Mouse (Mus musculus) hindbrain, embryonic 16.5 days (tissue): ENCODE data around the gene Fam129a. TPM values are rescaled to one million over a fixed set of nuclear protein-coding genes. Genes with fewer than 3 reads are reported as not detected.

Experiments used
- ATAC-seq: fragments of 200-750 bp; cut with Nextera tagmentation; 2 replicates; pipeline ENCODE4 v1.8.0; 2017; ENCODE audit warnings: moderate TSS enrichment, moderate library complexity
- H3K27ac ChIP-seq: fragments of 300-500 bp; sonication (generic); 2 replicates; pipeline ENCODE4 v1.5.1; 2014; ENCODE audit warnings: low read depth, mild to moderate bottlenecking, control low read depth, low read length, moderate library complexity
- H3K27me3 ChIP-seq: fragments of 300-500 bp; sonication (generic); replicated peaks from 2 replicates; pipeline ENCODE4 v1.6.1; 2014; ENCODE audit warnings: low read length; ENCODE audit not compliant: control insufficient read depth, insufficient read depth
- H3K36me3 ChIP-seq: fragments of 300-500 bp; sonication (generic); 2 replicates; pipeline ENCODE4 v1.6.1; 2014; ENCODE audit warnings: mild to moderate bottlenecking, low read length, moderate library complexity, mixed read lengths; ENCODE audit not compliant: control insufficient read depth, insufficient read depth
- H3K4me1 ChIP-seq: fragments of 300-500 bp; sonication (generic); 2 replicates; pipeline ENCODE4 v1.6.1; 2014; ENCODE audit warnings: low read depth, low read length; ENCODE audit not compliant: control insufficient read depth, insufficient read depth
- H3K4me2 ChIP-seq: fragments of 300-500 bp; sonication (generic); 2 replicates; pipeline ENCODE4 v1.6.1; 2014; ENCODE audit warnings: mild to moderate bottlenecking, low read length, control low read depth, moderate library complexity
- H3K4me3 ChIP-seq: fragments of 300-500 bp; sonication (generic); 2 replicates; pipeline ENCODE4 v1.5.1; 2014; ENCODE audit warnings: mild to moderate bottlenecking, low read length, control low read depth, moderate library complexity
- H3K9ac ChIP-seq: fragments of 300-500 bp; sonication (generic); 2 replicates; pipeline ENCODE4 v1.6.1; 2014; ENCODE audit warnings: low read depth, mild to moderate bottlenecking, control low read depth, low read length, moderate library complexity
- H3K9me3 ChIP-seq: fragments of 300-500 bp; sonication (generic); 2 replicates; pipeline ENCODE4 v1.6.1; 2014; ENCODE audit warnings: mild to moderate bottlenecking, low read length, moderate library complexity; ENCODE audit not compliant: control insufficient read depth
- WGBS: fragments of 180-500 bp; shearing (Covaris S2); extraction: QIAGEN DNeasy Blood & Tissue Kit; methylation state at CpG from one replicate; pipeline ENCODE4 v1.1.7; 2014; 5-methylcytosine and 5-hydroxymethylcytosine counted together
- polyA plus RNA-seq: library from polyadenylated mRNA; unstranded; fragments of >200 nt; fragmentation: Nextera tagmentation; extraction: Ambion mirVana; gene quantifications from 2 replicates; pipeline ENCODE4 v1.2.1, GENCODE M21; 2015

The Fam129a gene
- polyA plus RNA-seq, 1 experiment from 2014 or later: 0.88 TPM

- WGBS: 59% methylated on average over 11 of the region's 11 CpGs
- ATAC-seq: no peak
- no peak overlapping the region for H3K4me2 ChIP-seq
- no peaks in the 10 kb centered on the region for H3K36me3 ChIP-seq
- H3K9ac ChIP-seq: no peak overlapping the region
- no peaks in the 10 kb centered on the region for H3K9me3 ChIP-seq
- H3K4me3 ChIP-seq: no peak overlapping the region
- H3K27me3 ChIP-seq: no peaks in the 10 kb centered on the region
- H3K27ac ChIP-seq: no peak overlapping the region
- 0 out of 2 replicates have a peak, but pooled peaks cover 2% of the 10 kb centered on the region for H3K4me1 ChIP-seq
Observed at GRCm38 (mm10) chr1:151560536-151560935, 10.4 kb upstream of the Fam129a start.

- 60% methylated on average over 5 of the region's 5 CpGs for WGBS
- Histone ChIP-seq H3K9me3 (no peaks in the 10 kb centered on the region), H3K4me2 (no peak overlapping the region), H3K9ac (no peak overlapping the region), H3K4me1 (0 out of 2 replicates have a peak, but pooled peaks cover 2% of the 10 kb centered on the region), H3K4me3 (no peak overlapping the region), H3K27ac (no peak overlapping the region), H3K27me3 (no peaks in the 10 kb centered on the region), H3K36me3 (no peaks in the 10 kb centered on the region)
- no peak for ATAC-seq
Observed at GRCm38 (mm10) chr1:151563401-151563800, 7.6 kb upstream of the Fam129a start.

- H3K4me3 ChIP-seq: no peak overlapping the region
- 46% methylated on average over 6 of the region's 6 CpGs for WGBS
- H3K27ac ChIP-seq: no peak overlapping the region
- 0 out of 2 replicates have a peak, but pooled peaks cover 2% of the 10 kb centered on the region for H3K4me1 ChIP-seq
- ATAC-seq: 0 out of 2 replicates have a peak, but pooled peaks have one; percentile 30
- no peaks in the 10 kb centered on the region for H3K9me3 ChIP-seq
- no peaks in the 10 kb centered on the region for H3K27me3 ChIP-seq
- peak overlapping the region; percentile 12; the same call in 1 of the 2 replicates for H3K4me2 ChIP-seq
- no peak overlapping the region; the same call in 1 of the 2 replicates for H3K9ac ChIP-seq
- no peaks in the 10 kb centered on the region for H3K36me3 ChIP-seq
Observed at GRCm38 (mm10) chr1:151563893-151564292, 7.1 kb upstream of the Fam129a start.

- WGBS: 17% methylated on average over 12 of the region's 12 CpGs
- no peak overlapping the region for H3K4me3 ChIP-seq
- H3K36me3 ChIP-seq: no peaks in the 10 kb centered on the region
- no peaks in the 10 kb centered on the region for H3K27me3 ChIP-seq
- ATAC-seq: peak; percentile 76
- peak overlapping the region; percentile 12; the same call in 1 of the 2 replicates for H3K4me2 ChIP-seq
- H3K9me3 ChIP-seq: no peaks in the 10 kb centered on the region
- H3K4me1 ChIP-seq: 0 out of 2 replicates have a peak, but pooled peaks cover 2% of the 10 kb centered on the region
- H3K9ac ChIP-seq: no peak overlapping the region
- no peak overlapping the region for H3K27ac ChIP-seq
Observed at GRCm38 (mm10) chr1:151564377-151564776, 6.6 kb upstream of the Fam129a start.

DNA sequence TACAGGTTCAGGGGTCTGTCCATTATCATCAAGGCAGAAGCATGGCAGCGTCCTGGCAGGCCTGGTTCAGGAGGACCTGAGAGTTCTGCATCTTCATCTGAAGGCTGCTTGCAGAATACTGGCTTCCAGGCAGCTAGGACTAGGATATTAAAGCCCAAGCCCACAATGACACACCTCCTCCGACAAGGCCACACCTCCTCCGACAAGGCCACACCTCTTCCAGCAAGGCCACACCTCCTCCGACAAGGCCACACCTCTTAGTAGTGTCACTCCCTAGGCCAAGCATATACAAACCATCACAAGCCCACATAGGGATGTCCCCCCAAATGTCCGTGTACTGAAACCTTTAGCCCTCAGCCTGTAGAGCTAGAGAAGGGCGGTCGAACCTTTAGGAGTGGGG lies 2.3 kb upstream of the Fam129a start:
- Histone ChIP-seq H3K27me3 (peaks cover 22% of the 10 kb centered on the region), H3K4me1 (peaks cover 7% of the 10 kb centered on the region; the same call in 1 of the 2 replicates), H3K9me3 (no peaks in the 10 kb centered on the region), H3K4me3 (no peak overlapping the region), H3K9ac (no peak overlapping the region), H3K4me2 (no peak overlapping the region), H3K36me3 (no peaks in the 10 kb centered on the region), H3K27ac (no peak overlapping the region)
- WGBS: 78% methylated on average over 7 of the region's 7 CpGs
- ATAC-seq: no peak

- WGBS: 32% methylated on average over 10 of the region's 10 CpGs
Observed at GRCm38 (mm10) chr1:151571838-151572578, 1.0 kb downstream of the Fam129a start.

DNA sequence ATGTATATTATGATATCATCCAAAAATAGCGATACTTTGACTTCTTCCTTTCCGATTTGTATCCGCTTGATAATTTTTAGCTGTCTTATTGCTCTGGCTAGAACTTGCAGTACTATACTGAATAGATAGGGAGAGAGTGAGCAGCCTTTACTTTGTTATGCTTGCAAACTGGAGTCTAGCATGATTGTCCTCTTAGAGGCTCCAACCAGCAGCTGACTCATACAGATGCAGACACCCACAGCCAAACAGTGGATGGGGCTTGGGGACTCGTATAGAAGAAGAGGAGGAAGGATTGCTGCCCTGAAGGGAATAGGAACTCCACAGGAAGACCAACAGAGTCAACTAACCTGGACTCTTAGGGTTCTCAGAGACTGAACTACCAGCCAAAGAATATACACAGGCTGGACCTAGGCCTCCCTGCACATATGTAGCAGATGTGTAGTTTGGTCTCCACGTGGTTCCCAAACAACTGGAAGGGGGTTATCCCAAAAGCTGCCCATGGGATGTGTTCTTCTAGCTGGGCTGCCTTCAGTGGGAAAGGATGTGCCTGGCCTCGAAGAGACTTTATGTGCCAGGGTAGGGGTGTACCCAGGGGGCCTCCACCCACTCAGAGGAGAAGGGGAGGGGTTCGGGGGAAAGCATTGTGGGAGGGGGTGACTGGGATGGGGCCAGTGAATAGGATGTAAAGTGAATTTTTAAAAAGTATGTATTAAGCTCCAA lies 1.8 kb downstream of the Fam129a start:
- H3K27ac ChIP-seq: no peak overlapping the region
- 81% methylated on average over 7 of the region's 7 CpGs for WGBS
- no peaks in the 10 kb centered on the region for H3K36me3 ChIP-seq
- H3K4me2 ChIP-seq: no peak overlapping the region
- H3K27me3 ChIP-seq: peaks cover 22% of the 10 kb centered on the region
- H3K4me3 ChIP-seq: no peak overlapping the region
- H3K4me1 ChIP-seq: peaks cover 5% of the 10 kb centered on the region; the same call in 1 of the 2 replicates
- H3K9ac ChIP-seq: no peak overlapping the region
- H3K9me3 ChIP-seq: no peaks in the 10 kb centered on the region
- ATAC-seq: no peak

More at GRCm38 (mm10) chr1:151571838-151572578, 1.0 kb downstream of the Fam129a start:
- no peak overlapping the region for H3K27ac ChIP-seq
- H3K27me3 ChIP-seq: peaks cover 22% of the 10 kb centered on the region
- no peaks in the 10 kb centered on the region for H3K9me3 ChIP-seq
- peak overlapping the region; percentile 47 for H3K4me3 ChIP-seq
- no peak for ATAC-seq
- peaks cover 5% of the 10 kb centered on the region; the same call in 1 of the 2 replicates for H3K4me1 ChIP-seq
- peak overlapping the region; percentile 90 for H3K4me2 ChIP-seq
- peak overlapping the region; percentile 65; the same call in 1 of the 2 replicates for H3K9ac ChIP-seq
- no peaks in the 10 kb centered on the region for H3K36me3 ChIP-seq

GRCm38 (mm10) chr1:151580200-151580982 lies 9.4 kb downstream of the Fam129a start:
- Histone ChIP-seq H3K4me3 (no peak overlapping the region), H3K27ac (no peak overlapping the region), H3K9me3 (no peaks in the 10 kb centered on the region), H3K4me2 (no peak overlapping the region), H3K9ac (no peak overlapping the region), H3K36me3 (no peaks in the 10 kb centered on the region), H3K27me3 (no peaks in the 10 kb centered on the region), H3K4me1 (no peaks in the 10 kb centered on the region)
- no peak; the same call in 1 of the 2 replicates for ATAC-seq
- 72% methylated on average over 8 of the region's 8 CpGs for WGBS
